Mouse (Mus musculus) layer of hippocampus, adult 18-20 months (tissue): ENCODE measurements around the gene B230217C12Rik. TPM values are rescaled to one million over a fixed set of nuclear protein-coding genes. Genes with fewer than 3 reads are reported as not detected.

Experiments
- DNase-seq, 2 experiments: peaks; one replicate each; pipeline ENCODE4 v3.0.0; 2022; ENCODE audit warnings: low spot score in 2 of 2
- total RNA-seq, 2 experiments: library from RNA; stranded (reverse); gene quantifications; 2 replicates each; pipeline ENCODE4 v1.2.3; 2021

Gene B230217C12Rik
- total RNA-seq, 2 experiments from 2014 or later, result 70.8 to 71.5 TPM

DNA sequence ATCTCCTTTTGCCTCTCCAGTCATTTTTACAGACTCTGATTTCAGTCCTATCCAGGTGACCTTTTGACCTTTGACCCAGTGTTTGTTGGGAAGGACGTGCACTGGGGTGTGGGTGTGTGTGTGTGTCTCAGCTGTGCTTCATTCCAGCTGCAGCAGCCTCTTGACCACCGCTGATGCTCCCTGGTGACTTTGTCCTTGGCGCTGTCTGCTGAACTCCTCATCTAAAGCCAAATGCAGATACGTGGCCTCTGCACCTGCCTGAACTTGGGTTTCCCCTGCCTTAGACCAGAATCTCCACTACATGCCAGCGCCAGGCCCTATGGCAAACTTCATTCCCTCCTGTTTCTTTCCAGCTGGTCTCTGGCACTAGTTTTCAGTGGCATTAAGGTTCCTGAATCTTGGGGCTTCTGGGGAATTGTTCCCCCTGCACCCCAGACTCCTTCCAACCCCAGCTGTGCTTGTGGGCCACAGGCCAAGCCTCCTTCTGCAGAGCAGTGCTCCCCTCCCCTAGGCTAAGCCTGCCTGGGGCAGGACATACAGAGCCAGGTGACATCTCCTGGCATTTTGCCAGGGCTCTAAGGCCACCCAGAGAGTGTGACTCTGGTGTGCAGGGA is 31.9 kb upstream of the B230217C12Rik start:
- DNase-seq, result no peak

DNA sequence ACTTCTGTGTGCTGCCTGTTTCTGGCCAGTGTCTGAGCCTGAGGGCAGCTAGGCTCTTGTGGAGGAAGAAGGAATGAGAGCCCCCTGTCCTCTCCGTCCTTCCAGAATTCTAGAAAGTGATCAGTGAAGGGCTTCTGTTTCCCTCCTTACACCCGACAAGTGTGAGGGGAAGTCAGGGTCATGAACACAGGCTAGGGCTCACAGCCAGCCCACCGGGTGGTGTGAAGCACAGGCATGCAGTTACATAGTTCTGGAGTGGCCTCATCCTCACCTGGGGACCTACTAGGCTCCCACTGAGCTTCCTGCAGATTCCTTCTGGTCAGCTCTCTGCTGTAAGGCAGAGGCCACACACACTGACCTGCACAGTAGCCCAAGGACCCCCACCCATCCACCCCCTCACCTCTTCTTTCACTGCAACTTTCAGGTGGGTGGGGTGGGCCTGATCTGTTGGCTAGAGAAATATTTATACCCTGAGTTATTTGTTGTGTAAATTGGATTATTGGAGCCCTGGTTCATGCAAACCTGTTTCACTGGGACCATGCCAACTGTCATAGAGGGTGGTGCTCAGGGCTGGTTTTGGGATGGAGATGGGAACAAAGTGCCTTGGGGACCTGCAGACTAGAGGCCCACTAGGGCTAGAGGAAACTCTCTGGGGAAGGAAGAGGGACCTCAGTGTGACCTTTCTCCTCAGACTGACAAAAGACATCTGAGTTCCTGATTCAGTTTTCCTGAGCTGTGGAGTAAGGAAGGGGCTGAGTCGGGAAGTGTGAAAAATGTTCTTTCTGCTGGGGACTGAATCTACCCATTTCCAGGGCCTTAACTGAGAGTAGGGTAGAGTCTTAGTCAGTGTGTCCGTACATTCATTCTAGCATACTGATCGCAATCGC is 31.1 kb upstream of the B230217C12Rik start:
- DNase-seq, result no peak

DNA sequence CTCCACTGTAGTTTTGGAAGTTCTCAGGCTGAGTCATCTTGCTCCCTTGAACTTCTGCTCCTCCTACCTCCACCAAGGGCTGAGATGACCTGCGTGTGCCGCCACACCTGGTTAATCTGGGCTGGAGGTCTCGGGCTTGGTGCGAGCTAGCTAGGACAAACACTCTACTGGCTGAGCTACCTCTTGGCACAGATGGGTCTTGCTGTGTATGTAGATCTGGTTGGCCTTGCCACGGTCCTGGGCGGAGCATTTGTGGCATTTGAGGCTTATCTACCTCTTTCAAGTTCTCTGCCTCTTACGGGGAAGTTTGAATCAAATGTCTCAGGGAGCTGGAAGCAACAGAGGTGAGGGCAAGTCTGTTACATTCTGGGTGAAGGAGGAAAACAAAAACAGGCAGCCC is 30.2 kb upstream of the B230217C12Rik start:
- no peak for DNase-seq

DNA sequence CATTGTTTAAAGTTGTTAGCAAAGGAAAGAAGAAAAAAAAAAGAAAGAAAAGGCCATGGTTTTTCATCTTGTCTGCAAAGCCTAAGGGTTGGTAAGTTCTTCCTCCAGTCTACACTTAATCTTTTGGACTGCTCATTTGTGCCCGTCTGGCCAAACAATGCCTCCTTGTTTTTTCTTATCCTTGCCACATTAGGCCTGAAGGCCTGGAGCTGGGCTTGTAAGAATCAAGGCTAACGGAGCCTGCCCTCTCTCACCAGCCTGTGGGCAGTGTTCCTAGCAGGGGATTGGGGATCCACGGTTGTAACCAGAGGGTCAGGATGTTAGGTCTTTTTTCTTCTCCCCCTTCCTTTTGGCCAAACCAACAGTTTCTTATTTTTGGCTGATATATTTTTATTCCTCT is 29.6 kb upstream of the B230217C12Rik start:
- DNase-seq, result no peak

DNA sequence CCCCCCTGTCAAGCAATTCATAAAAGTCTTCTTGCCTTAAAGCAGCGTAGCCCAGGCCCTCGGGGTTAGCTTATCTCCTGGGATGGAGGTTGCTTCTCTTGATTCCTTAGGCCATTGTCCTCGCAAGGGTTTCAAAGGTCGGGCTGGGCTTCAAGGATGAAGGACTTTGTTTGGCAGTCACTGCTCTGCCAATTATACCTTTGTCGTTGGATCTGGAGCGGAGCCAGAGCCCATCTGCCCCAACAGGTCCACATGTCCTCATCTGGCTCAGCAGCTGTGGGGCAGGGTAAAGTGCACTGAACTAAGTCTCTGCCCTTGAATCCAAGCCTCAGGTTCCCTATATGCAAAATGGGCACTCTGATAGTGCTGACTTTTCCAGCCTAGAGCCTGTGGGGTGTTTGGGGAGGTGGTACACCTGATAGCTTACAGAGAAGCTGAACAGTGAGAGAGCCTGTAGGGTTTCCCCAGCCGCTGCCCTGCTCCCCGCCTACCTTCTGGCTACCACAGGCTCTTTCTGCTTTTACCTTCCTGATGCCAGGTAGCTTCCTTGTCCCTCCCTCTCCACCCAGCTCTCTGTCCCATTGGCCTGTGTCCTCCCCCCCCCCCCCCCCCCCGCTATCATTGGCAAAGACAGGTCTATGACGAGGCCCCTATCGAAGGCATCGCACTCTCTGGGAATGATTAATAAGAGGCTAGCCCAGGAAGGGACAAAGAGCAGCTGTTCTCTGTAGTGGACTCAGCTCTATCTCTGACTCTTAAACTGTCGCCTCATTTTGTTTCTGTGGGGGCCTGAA is 28.8 kb upstream of the B230217C12Rik start:
- no peak for DNase-seq

DNA sequence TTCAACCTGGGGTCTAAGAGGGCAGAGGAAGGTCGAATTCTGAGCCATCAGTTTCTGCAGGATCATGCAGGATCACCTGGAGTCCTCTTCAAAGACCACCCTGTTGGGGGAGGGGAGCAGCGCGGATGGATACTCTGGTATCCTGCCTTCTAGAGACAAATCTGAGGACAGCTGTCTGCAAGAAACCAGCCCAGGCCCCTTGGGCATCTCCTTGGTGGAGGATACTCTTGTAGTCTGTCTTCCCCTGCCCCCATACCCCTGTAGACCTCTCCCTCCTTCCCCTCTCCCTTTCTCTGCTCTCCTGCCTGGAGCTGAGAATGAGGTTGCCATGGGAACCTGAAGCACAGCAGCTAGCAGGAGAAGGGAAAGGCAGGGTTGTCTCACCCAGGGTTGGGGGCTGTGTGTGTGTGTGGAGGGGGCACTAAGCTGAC is 28.1 kb upstream of the B230217C12Rik start:
- DNase-seq, result peak; percentile 54 to 56

DNA sequence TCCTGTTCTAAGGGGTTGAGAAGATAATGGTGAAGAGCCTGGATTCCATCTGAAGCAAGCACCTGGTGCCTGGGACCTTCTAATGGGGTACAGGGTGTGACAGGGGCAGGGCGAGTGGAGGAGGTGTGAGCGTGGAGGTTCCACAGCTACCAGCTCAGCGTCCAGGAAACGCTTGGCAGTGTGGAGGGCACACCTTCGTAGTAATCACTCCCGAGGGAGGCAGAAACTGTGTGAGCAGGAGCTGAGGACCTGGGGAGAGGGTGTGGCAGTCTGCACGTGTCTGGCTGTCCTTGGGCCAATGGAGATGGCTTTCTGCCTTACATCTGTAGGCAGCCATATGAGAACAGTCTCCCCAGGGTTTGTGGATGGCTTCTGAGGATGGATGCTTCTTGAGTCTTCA is 27.5 kb upstream of the B230217C12Rik start:
- DNase-seq, result no peak

DNA sequence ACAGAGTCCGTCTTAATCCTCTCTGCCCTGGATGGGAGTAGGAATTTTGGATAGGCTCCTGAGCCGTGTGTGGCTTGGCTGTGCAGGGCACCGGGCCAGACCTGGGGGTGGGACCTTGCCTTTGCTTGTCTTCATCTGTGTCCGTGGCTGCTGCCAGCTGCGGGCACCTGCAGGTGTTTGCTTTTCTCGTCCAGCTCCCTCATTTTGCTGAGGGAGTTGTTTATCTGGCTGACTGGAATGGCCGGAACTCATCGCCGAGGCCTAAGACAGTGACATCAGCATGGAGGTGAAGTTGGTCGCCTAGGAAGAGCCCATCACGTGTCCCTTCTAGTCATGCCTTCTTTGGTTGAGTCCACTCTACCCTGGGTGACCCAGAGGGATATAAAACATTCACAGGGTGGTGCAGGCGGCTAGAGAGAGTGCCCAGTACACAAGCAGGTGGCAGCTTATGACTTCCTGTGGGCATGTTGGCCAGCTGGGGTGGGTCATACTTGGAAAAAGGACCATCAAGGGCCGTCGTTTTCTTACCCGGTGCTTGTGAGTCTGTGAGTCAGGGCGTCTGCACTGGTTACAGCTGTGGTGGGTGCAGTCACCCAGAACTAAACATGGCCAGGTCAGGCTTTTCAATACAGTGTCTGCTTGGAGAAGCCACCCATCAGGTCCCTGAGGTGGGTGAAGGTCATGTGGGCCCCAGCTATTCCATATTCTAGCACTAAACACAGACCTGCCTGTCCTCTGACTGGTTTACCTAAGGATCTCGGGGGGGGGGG is 26.6 kb upstream of the B230217C12Rik start:
- DNase-seq, result no peak

DNA sequence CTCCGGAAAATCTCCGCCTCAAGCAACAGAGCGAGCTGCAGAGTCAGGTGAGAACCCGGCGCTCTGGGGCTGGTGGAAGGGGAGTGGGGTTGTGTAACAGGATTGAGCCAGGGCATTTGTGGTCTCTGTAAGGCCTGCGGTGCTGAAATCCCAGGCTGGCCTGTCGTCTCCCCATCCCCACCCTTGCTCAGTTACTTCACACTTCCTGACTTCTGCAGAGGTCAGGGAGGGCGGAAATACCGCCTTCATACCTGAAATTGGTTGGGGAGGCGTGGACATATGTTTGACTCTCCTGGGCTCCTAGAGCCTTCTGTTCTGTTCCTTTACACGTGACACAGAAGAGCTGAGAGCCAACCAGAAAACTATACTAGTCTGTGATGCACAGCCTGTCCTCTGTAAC is 24.8 kb upstream of the B230217C12Rik start:
- DNase-seq, result no peak

DNA sequence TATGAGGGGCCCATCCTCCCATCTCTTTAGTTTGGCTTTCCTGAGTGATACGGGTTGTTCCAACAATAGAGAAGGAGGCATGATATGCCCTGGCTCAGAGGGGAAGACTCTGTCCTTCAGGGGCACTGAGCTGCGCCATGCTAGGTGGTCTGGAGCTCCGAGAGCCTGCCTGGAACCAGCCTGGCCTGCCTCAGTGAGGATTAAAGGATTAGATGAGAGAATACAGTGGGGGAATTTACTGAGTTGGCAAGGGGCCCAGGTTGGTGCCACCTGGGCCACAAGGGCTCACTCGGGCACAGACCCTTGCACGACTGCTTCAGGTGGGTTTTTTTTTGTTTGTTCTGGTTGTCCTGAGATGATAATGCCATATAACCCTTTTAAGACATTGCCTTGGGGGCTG is 24.4 kb upstream of the B230217C12Rik start:
- DNase-seq, result no peak

DNA sequence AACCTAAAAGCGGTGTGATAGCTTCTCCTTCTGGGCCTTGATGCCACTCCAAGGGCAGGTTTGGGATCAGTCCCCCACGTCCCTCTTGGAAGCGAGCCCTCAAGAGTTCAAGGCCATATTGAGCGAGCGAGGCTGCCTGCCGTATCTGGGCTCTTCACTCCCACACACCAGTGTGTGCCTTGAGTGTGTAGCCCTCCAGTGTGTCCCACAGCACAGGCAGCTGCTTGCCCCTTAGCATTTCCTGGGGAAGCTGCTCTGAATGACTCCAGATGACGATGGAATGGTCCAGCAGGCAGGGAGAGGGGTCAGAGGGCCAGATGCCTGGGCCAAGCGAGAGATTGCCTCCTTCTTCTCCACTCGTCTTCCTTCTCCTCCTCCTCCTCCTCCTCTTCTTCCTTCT is 23.7 kb upstream of the B230217C12Rik start:
- DNase-seq, result no peak

DNA sequence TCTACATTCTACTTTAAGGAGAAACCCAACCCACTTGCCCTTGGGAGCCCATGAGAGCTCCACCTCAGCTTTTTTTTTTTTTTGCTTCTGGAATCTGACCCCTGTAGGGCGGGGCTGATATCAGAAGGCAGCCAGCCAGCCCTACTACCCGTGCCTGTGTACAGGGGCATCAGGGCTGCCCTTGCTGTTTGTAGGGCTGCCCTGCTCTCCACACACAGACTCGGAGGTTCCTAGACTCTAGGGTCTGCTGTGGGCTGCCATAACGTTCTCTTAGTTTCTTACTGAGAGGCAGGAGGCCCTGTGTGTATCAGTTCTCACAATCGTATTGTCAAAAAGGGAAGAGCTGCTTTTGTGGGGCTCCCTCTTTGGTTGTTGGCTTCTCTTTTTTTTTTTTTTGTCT is 23.2 kb upstream of the B230217C12Rik start:
- DNase-seq, result no peak

DNA sequence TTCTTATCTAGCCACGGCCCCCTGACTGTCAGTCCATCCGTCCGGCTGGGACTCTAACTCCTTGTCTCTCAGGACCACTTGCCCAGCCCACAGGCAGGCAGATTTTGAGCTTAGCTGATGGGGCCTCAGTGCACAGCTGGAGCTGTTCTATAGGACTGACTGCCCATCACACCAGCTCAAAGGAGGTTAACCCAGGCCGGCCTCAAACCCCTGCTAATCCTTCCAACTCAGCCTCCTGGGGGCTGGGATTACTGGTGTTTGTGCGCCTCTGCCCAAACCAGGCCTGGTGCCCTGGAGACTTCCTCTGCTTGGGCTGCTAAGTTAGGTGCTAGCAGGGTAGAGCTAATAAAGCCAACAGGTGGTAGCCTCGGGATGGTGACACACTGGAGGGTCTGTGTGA is 22.6 kb upstream of the B230217C12Rik start:
- no peak for DNase-seq

DNA sequence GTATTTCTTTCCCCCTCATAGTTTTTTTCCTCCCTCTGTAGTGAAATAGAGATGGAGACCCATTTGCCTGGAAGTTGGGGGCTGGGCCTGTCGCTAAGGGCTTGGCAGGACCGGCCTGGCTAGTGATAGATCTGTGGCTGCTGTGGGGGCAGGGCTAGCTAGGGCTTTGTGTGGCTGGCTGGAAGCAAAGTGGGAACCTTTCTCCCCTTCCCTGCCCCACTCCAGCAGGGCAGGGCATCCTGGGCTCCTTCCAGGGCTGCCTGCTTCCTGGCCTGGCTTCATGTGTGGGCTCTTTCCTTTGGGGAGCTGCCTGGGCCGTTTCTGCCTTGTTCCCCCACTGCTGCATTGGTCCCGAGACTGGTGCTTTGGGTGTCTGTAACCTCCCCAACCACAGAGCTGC is 22.0 kb upstream of the B230217C12Rik start:
- DNase-seq, result peak in 1 of 2 experiments; percentile 44

DNA sequence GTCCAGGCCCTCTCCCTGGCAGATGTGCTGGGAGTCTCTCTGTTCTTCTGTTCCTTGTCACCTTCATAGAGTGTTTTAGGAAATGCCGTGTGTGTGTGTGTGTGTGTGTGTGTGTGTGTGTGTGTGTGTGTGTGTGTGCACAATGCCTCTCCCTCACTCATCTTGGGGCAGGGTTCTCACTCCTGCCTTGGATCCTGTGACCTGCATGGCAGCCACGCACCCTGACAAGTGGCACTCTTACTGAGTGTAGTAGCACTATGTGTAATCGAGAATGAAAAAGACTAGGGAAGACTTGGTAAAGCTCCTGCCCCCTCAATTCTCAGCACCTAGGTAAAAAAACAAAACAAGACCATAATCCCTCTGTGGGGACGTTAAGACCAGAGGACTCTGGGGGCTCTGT is 21.5 kb upstream of the B230217C12Rik start:
- DNase-seq, result no peak

DNA sequence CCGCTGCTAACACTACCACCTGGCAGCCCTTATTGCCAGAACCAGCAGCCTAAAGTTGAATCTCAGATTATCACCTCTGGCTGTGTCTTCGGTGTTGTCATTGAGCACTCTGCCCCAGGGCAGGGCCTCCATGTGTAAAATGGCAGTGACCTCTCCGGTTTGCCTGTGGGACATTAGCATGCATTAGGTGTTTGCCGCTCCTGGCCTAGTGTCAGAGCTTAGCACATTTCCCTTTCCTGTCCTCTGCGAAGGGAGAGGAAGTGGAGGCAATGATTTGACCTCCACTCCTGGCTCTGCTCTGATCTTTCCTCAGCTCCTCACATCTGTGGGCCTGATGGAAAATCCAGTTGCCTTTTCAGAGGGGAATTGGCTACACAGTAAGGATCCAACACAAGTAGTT is 20.7 kb upstream of the B230217C12Rik start:
- no peak for DNase-seq

DNA sequence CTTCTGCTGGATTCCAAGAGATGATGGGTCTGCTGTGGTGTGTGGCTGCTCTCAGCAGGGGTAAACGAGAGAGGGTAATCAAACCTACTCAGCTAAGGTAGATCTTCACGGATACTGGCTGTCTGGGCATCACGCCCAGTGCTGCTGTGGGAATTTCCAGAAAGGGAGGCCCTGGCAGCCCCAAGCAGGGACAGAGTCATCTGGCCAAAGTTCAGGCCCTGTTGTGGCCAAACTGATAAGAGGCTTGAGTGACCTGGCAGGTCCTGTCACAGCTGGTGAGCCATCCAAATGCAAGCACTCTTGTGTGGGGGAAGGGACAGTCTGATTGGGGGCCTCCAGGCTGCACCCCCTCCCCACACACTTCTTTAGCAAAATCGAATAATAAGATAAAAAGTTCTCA is 19.7 kb upstream of the B230217C12Rik start:
- no peak for DNase-seq

DNA sequence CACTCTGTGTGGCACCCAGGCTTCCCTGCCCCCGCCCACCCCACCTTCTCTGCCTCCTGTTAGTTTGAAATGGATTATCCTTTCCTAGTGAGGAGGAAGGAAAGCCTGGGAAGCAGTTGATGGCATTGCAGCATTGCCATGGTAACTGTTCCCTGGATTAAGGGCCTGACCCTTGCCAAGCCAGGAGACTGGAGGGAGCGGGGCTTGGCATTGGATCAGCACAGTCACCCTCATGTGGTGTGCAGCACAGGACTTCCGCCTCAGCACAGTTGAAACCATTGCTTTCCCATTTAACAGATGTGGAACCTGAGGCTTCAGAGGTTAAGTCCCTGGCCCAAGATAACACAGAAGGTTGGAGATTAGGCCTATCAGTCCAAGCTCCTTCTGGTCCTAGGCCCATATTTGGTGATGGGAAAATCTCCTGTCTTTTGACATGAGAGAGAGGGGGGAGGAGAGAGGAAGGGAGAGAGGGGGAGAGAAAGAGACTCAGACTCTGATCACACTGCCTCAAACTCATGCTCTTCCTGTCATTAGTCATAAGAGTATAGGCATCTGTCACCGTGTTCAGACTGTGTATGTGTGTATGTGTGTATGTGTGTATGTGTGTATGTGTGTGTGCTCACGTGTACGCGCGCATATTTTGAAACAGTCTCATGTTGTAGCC is 19.0 kb upstream of the B230217C12Rik start:
- no peak for DNase-seq

DNA sequence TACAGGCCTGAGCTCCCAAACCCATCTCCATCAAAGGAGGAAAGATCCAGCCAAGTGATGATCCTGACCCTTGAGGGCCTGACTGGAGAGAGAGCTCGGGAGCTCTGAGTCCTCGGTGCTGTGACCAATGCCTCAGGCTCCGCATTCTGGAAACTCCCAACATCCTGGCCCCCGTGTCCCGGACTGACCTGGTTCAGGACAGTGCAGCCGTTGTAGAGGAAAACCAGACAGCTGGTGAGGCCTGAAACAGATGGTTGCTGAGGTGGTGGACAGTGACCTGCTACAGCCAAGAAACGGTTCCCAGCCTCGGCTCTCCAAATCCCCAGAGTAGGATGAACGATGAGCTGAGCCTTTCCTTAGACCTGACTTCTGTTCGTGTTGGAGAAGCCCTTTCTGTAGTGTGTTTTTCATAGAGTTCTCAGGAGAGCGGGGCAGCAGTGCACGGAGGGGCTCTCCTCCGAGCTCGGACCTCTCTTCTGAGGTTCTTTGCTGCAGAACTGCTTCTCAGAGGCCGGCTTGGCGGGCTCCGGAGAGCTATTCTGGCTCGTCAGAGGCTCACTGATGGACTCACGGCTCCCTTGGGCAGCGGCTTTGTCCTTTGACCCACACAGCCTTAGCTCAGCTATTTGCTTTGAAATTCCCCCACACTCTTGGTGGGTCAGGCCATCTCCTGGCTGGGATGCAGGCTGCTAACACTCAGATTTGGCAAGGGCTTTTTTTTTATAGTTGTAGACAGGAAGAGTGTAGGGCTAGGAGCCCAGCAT is 17.6 kb upstream of the B230217C12Rik start:
- no peak for DNase-seq

DNA sequence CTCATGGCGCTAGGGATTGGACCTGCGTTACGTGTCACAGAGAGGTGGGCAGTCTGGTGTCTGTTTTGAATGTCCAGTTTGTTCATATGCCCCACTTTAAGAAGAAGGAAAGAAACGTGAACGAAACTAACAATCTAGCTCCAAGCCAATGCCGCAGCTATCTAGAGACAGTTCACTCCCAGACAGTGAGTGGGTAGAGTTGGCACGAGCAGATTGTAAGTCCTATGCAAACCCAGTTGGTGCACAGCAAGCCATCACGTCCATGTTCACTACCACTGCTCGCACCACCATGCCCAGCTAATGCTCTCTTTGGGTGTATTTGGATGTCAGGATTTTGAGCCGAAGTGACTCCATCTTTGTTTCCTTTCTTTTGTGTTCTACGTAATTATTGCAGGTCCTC is 16.4 kb upstream of the B230217C12Rik start:
- DNase-seq, result peak in 1 of 2 experiments; percentile 45
